Mouse (Mus musculus): ENCODE data around the gene Gm9817. TPM values are rescaled to one million over a fixed set of nuclear protein-coding genes. Genes with fewer than 3 reads are reported as not detected.

The Gm9817 gene
- polyA plus RNA-seq, 1 experiment = 0.02 TPM

- TF ChIP-seq CTCF (IDR thresholded peaks at IDR 0.05; ENCODE audit: control insufficient read depth, insufficient read depth, insufficient read length) = no peak
- no peak for TF ChIP-seq FOSL1 (IDR thresholded peaks at IDR 0.05; ENCODE audit: insufficient read depth, low read length, poor library complexity, severe bottlenecking)
- TF ChIP-seq MYOG (IDR thresholded peaks at IDR 0.05; ENCODE audit: control insufficient read depth, extremely low read depth, insufficient read length) = no peak
- no peak for TF ChIP-seq USF1 (IDR thresholded peaks at IDR 0.05; ENCODE audit: low read depth)
- TF ChIP-seq CEBPB (IDR thresholded peaks at IDR 0.05; ENCODE audit: low read depth) = no peak
- TF ChIP-seq MYOD1 (IDR thresholded peaks at IDR 0.05; ENCODE audit: control insufficient read depth, insufficient read length, low read depth) = no peak
- TF ChIP-seq MAX (IDR thresholded peaks at IDR 0.05) = no peak
- Histone ChIP-seq H3K4me3 (ENCODE audit: insufficient read depth, poor library complexity, severe bottlenecking) (no peak overlapping the region), H3K79me3 (ENCODE audit: low read depth) (no peaks in the 10 kb centered on the region)
These were observed 29.1 kb upstream of the Gm9817 start for GRCm38 (mm10) chr13:45049261-45050020.

GRCm38 (mm10) chr13:45052805-45053204, 25.7 kb upstream of the Gm9817 start:
- no peak overlapping the region for H3ac ChIP-seq (ENCODE audit: control insufficient read depth, insufficient read length, low read depth)
- no peaks in the 10 kb centered on the region for H3K79me3 ChIP-seq (ENCODE audit: low read depth)
- no peaks in the 10 kb centered on the region for H3K79me2 ChIP-seq (ENCODE audit: control insufficient read depth, insufficient read depth)
- no peaks in the 10 kb centered on the region for H3K36me3 ChIP-seq (ENCODE audit: control insufficient read depth, insufficient read depth)
- H3K4me3 ChIP-seq (ENCODE audit: insufficient read depth, poor library complexity, severe bottlenecking) = no peak overlapping the region
- TF ChIP-seq FOSL1 (IDR thresholded peaks at IDR 0.05; ENCODE audit: insufficient read depth, low read length, poor library complexity, severe bottlenecking) (no peak), USF1 (IDR thresholded peaks at IDR 0.05; ENCODE audit: low read depth) (no peak), CTCF (IDR thresholded peaks at IDR 0.05; ENCODE audit: control insufficient read depth, insufficient read depth, insufficient read length) (no peak), MYOD1 (IDR thresholded peaks at IDR 0.05; ENCODE audit: control insufficient read depth, insufficient read length, low read depth) (no peak), MYOG (IDR thresholded peaks at IDR 0.05; ENCODE audit: control insufficient read depth, extremely low read depth, insufficient read length) (no peak), CEBPB (IDR thresholded peaks at IDR 0.05; ENCODE audit: low read depth) (no peak), MAX (IDR thresholded peaks at IDR 0.05) (no peak)
- H3K27me3 ChIP-seq (ENCODE audit: control insufficient read depth, insufficient read depth, insufficient read length) = peaks cover 9% of the 10 kb centered on the region

More at GRCm38 (mm10) chr13:45049261-45050020, 29.1 kb upstream of the Gm9817 start:
- no peaks in the 10 kb centered on the region for H3K36me3 ChIP-seq (ENCODE audit: control insufficient read depth, insufficient read depth)
- H3K79me2 ChIP-seq (ENCODE audit: control insufficient read depth, insufficient read depth) = no peaks in the 10 kb centered on the region
- peaks cover 9% of the 10 kb centered on the region for H3K27me3 ChIP-seq (ENCODE audit: control insufficient read depth, insufficient read depth, insufficient read length)
- H3ac ChIP-seq (ENCODE audit: control insufficient read depth, insufficient read length, low read depth) = no peak overlapping the region

GRCm38 (mm10) chr13:45053843-45054242, 24.6 kb upstream of the Gm9817 start:
- H3K79me2 ChIP-seq (ENCODE audit: control insufficient read depth, insufficient read depth) = no peaks in the 10 kb centered on the region
- H3K27me3 ChIP-seq (ENCODE audit: control insufficient read depth, insufficient read depth, insufficient read length) = peaks cover 6% of the 10 kb centered on the region
- no peak overlapping the region for H3K4me3 ChIP-seq (ENCODE audit: insufficient read depth, poor library complexity, severe bottlenecking)
- TF ChIP-seq MYOG (IDR thresholded peaks at IDR 0.05; ENCODE audit: control insufficient read depth, extremely low read depth, insufficient read length) (no peak), MYOD1 (IDR thresholded peaks at IDR 0.05; ENCODE audit: control insufficient read depth, insufficient read length, low read depth) (no peak), MAX (IDR thresholded peaks at IDR 0.05) (no peak)
- no peaks in the 10 kb centered on the region for H3K79me3 ChIP-seq (ENCODE audit: low read depth)
- no peak overlapping the region for H3ac ChIP-seq (ENCODE audit: control insufficient read depth, insufficient read length, low read depth)
- H3K36me3 ChIP-seq (ENCODE audit: control insufficient read depth, insufficient read depth) = no peaks in the 10 kb centered on the region

GRCm38 (mm10) chr13:45059206-45059605, 19.3 kb upstream of the Gm9817 start:
- Histone ChIP-seq H3ac (ENCODE audit: control insufficient read depth, insufficient read length, low read depth) (no peak overlapping the region), H3K36me3 (ENCODE audit: control insufficient read depth, insufficient read depth) (no peaks in the 10 kb centered on the region), H3K79me3 (ENCODE audit: low read depth) (no peaks in the 10 kb centered on the region), H3K79me2 (ENCODE audit: control insufficient read depth, insufficient read depth) (no peaks in the 10 kb centered on the region), H3K4me3 (ENCODE audit: insufficient read depth, poor library complexity, severe bottlenecking) (no peak overlapping the region), H3K27me3 (ENCODE audit: control insufficient read depth, insufficient read depth, insufficient read length) (no peaks in the 10 kb centered on the region)
- TF ChIP-seq USF1 (IDR thresholded peaks at IDR 0.05; ENCODE audit: low read depth) = peak; percentile 40
- no peak for TF ChIP-seq CEBPB (IDR thresholded peaks at IDR 0.05; ENCODE audit: low read depth)

GRCm38 (mm10) chr13:45063146-45063545, 15.3 kb upstream of the Gm9817 start:
- H3K4me3 ChIP-seq (ENCODE audit: insufficient read depth, poor library complexity, severe bottlenecking) = no peak overlapping the region
- H3K36me3 ChIP-seq (ENCODE audit: control insufficient read depth, insufficient read depth) = no peaks in the 10 kb centered on the region
- H3K79me3 ChIP-seq (ENCODE audit: low read depth) = no peaks in the 10 kb centered on the region
- no peaks in the 10 kb centered on the region for H3K27me3 ChIP-seq (ENCODE audit: control insufficient read depth, insufficient read depth, insufficient read length)
- no peak for TF ChIP-seq MYOD1 (IDR thresholded peaks at IDR 0.05; ENCODE audit: control insufficient read depth, insufficient read length, low read depth)
- TF ChIP-seq FOSL1 (IDR thresholded peaks at IDR 0.05; ENCODE audit: insufficient read depth, low read length, poor library complexity, severe bottlenecking) = no peak
- TF ChIP-seq MYOG (IDR thresholded peaks at IDR 0.05; ENCODE audit: control insufficient read depth, extremely low read depth, insufficient read length) = no peak
- TF ChIP-seq CTCF (IDR thresholded peaks at IDR 0.05; ENCODE audit: control insufficient read depth, insufficient read depth, insufficient read length) = no peak
- TF ChIP-seq MAX (IDR thresholded peaks at IDR 0.05) = no peak
- no peak for TF ChIP-seq USF1 (IDR thresholded peaks at IDR 0.05; ENCODE audit: low read depth)
- TF ChIP-seq CEBPB (IDR thresholded peaks at IDR 0.05; ENCODE audit: low read depth) = no peak
- no peaks in the 10 kb centered on the region for H3K79me2 ChIP-seq (ENCODE audit: control insufficient read depth, insufficient read depth)
- H3ac ChIP-seq (ENCODE audit: control insufficient read depth, insufficient read length, low read depth) = no peak overlapping the region

- Histone ChIP-seq H3K27me3 (ENCODE audit: control insufficient read depth, insufficient read depth, insufficient read length) (no peaks in the 10 kb centered on the region), H3ac (ENCODE audit: control insufficient read depth, insufficient read length, low read depth) (no peak overlapping the region), H3K36me3 (ENCODE audit: control insufficient read depth, insufficient read depth) (no peaks in the 10 kb centered on the region), H3K79me3 (ENCODE audit: low read depth) (no peaks in the 10 kb centered on the region), H3K4me3 (ENCODE audit: insufficient read depth, poor library complexity, severe bottlenecking) (no peak overlapping the region), H3K79me2 (ENCODE audit: control insufficient read depth, insufficient read depth) (no peaks in the 10 kb centered on the region)
- TF ChIP-seq MYOG (IDR thresholded peaks at IDR 0.05; ENCODE audit: control insufficient read depth, extremely low read depth, insufficient read length) (no peak), USF1 (IDR thresholded peaks at IDR 0.05; ENCODE audit: low read depth) (no peak), MAX (IDR thresholded peaks at IDR 0.05) (no peak), CTCF (IDR thresholded peaks at IDR 0.05; ENCODE audit: control insufficient read depth, insufficient read depth, insufficient read length) (no peak), FOSL1 (IDR thresholded peaks at IDR 0.05; ENCODE audit: insufficient read depth, low read length, poor library complexity, severe bottlenecking) (no peak), CEBPB (IDR thresholded peaks at IDR 0.05; ENCODE audit: low read depth) (no peak), MYOD1 (IDR thresholded peaks at IDR 0.05; ENCODE audit: control insufficient read depth, insufficient read length, low read depth) (no peak)
These were observed 13.5 kb upstream of the Gm9817 start for GRCm38 (mm10) chr13:45064951-45065350.
